Mouse (Mus musculus): Measurements from ENCODE around the gene Wnt7b. TPM values are rescaled to one million over a fixed set of nuclear protein-coding genes. Genes with fewer than 3 reads are reported as not detected.

The Wnt7b gene
- not detected for total RNA-seq (2023)

DNA sequence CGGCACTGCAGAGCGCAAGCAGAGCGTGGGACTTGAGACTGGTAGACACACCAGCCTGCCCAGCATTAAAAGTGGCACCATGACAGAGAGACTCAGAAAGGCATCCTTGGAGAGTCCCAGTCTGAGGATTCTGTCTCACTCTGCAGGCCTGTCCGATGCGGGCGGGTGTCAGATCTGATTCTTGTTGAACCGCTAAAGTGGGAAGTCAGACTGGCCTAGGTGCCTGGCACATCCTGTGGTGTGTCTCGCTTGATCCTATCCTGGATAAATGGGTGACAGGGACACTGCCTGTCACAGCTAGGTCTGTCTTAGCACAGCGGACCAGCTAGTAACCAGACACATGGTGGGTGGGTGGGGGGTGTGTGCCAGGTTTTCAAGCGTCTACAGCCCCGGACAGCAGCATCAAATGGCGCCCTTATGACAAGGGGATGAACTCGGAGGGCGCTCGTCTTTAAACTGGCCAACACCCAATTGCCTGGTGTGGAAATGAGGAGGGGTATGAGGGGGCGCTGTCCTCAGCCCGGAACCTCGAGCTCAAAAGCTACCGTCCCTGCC, at the start of gene Wnt7b:
Gene Wnt7b, minus strand, starts transcription at position 118 of the 555 bp plus-strand sequence.

DNA sequence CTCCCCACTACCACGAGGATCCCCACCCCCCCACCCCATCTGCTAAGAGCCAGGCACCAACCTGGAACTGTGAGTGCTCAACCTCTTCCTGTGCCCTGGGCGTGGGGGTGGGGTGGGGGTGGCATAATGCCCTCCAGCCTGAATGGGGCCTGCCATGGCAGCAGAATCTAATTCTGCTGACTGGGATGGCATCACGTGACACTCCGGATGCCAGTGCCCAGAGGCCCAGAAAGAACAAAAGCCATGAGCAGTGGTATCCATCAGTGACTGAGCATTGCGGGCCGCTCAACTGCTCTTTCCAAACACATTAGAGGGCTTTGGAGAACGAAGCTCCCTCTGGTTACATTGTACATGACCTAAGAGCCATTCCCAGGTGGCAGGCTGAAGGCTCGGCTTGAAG, 79.1 kb downstream of the Wnt7b start, which contains the start of gene 7530416G11Rik:
Gene 7530416G11Rik, minus strand, starts transcription at position 101 of the 400 bp plus-strand sequence.

Other genes starting within 250 kb of the Wnt7b start
- 75.1 TPM for gene Atxn10, start 246.2 kb downstream of the Wnt7b start, total RNA-seq (2023)
- gene 7530416G11Rik, start 79.2 kb downstream of the Wnt7b start, total RNA-seq (2023), result not detected
- gene Ppara, start 152.5 kb upstream of the Wnt7b start, total RNA-seq (2023), result not detected
- 22.3 TPM for gene Cdpf1, start 229.2 kb upstream of the Wnt7b start, total RNA-seq (2023)
- gene Pkdrej, start 239.3 kb upstream of the Wnt7b start, total RNA-seq (2023), result not detected
- 16.2 TPM for gene Ttc38, start 249.8 kb upstream of the Wnt7b start, total RNA-seq (2023)